Mouse (Mus musculus): Measurements from ENCODE around the gene Ogfrl1.

- TF ChIP-seq GATA1 (IDR thresholded peaks at IDR 0.05; ENCODE audit: borderline replicate concordance, low read length) (no peak), FLI1 (IDR thresholded peaks at IDR 0.05; ENCODE audit: low read length) (no peak)
Observed at GRCm38 (mm10) chr1:23397623-23398022, at the start of gene Ogfrl1.
